Mouse (Mus musculus): Measurements from ENCODE around the gene AC134908.4. TPM values are rescaled to one million over a fixed set of nuclear protein-coding genes. Genes with fewer than 3 reads are reported as not detected.

Gene AC134908.4
- polyA plus RNA-seq, 1 experiment from 2014 or later, result 0.46 TPM

Small RNA genes within 50 kb of the gene (microRNA-seq; reads per million reads assigned to microRNA genes)
- gene Gm25083, result not detected
- not detected for gene Mir3082
- gene Mir6966, result not detected

Other genes with a start within 250 kb of the AC134908.4 start
- gene Sox8, start 225.0 kb downstream of the AC134908.4 start, polyA plus RNA-seq (2015; fragmentation: Nextera tagmentation; extraction: Ambion mirVana), result 0.28 and 0.29 TPM in 2 replicates
- gene Lmf1, start 216.6 kb downstream of the AC134908.4 start, polyA plus RNA-seq (2015; fragmentation: Nextera tagmentation; extraction: Ambion mirVana), result 11.3 and 11.6 TPM in 2 replicates
- 0.25 and 0.51 TPM in 2 replicates for gene Gng13, start 78.5 kb downstream of the AC134908.4 start, polyA plus RNA-seq (2015; fragmentation: Nextera tagmentation; extraction: Ambion mirVana)
- gene Chtf18, start 68.2 kb downstream of the AC134908.4 start, polyA plus RNA-seq (2015; fragmentation: Nextera tagmentation; extraction: Ambion mirVana), result 24.8 and 25.4 TPM in 2 replicates
- gene Rpusd1, start 68.0 kb downstream of the AC134908.4 start, polyA plus RNA-seq (2015; fragmentation: Nextera tagmentation; extraction: Ambion mirVana), result 7.6 and 8.4 TPM in 2 replicates
- gene Mslnl, start 59.6 kb downstream of the AC134908.4 start, polyA plus RNA-seq (2015; fragmentation: Nextera tagmentation; extraction: Ambion mirVana), result not detected in 2 replicates
- gene Msln, start 41.3 kb downstream of the AC134908.4 start, polyA plus RNA-seq (2015; fragmentation: Nextera tagmentation; extraction: Ambion mirVana), result 0.81 and 1.2 TPM in 2 replicates
- 16.4 and 17.5 TPM in 2 replicates for gene Narfl, start 21.9 kb downstream of the AC134908.4 start, polyA plus RNA-seq (2015; fragmentation: Nextera tagmentation; extraction: Ambion mirVana)
- gene Haghl, start 10.0 kb downstream of the AC134908.4 start, polyA plus RNA-seq (2015; fragmentation: Nextera tagmentation; extraction: Ambion mirVana), result 6.8 and 7.3 TPM in 2 replicates
- 0.05 and 0.07 TPM in 2 replicates for gene Ccdc78, start 9.1 kb downstream of the AC134908.4 start, polyA plus RNA-seq (2015; fragmentation: Nextera tagmentation; extraction: Ambion mirVana)
- 54.5 and 61.8 TPM in 2 replicates for gene Fam173a, start 2.8 kb downstream of the AC134908.4 start, polyA plus RNA-seq (2015; fragmentation: Nextera tagmentation; extraction: Ambion mirVana)
- gene Metrn, start 1.5 kb upstream of the AC134908.4 start, polyA plus RNA-seq (2015; fragmentation: Nextera tagmentation; extraction: Ambion mirVana), result 21.2 and 23.8 TPM in 2 replicates
- 0.05 and 0.32 TPM in 2 replicates for gene Fbxl16, start 13.4 kb upstream of the AC134908.4 start, polyA plus RNA-seq (2015; fragmentation: Nextera tagmentation; extraction: Ambion mirVana)
- 11.9 and 14.2 TPM in 2 replicates for gene Wdr24, start 28.0 kb upstream of the AC134908.4 start, polyA plus RNA-seq (2015; fragmentation: Nextera tagmentation; extraction: Ambion mirVana)
- 21.7 and 26.9 TPM in 2 replicates for gene Jmjd8, start 33.2 kb upstream of the AC134908.4 start, polyA plus RNA-seq (2015; fragmentation: Nextera tagmentation; extraction: Ambion mirVana)
- 130 TPM in 2 replicates for gene Stub1, start 37.7 kb upstream of the AC134908.4 start, polyA plus RNA-seq (2015; fragmentation: Nextera tagmentation; extraction: Ambion mirVana)
- 0.20 and 0.30 TPM in 2 replicates for gene Rhbdl1, start 41.6 kb upstream of the AC134908.4 start, polyA plus RNA-seq (2015; fragmentation: Nextera tagmentation; extraction: Ambion mirVana)
- 0.28 and 0.57 TPM in 2 replicates for gene Gm20683, start 46.1 kb upstream of the AC134908.4 start, polyA plus RNA-seq (2015; fragmentation: Nextera tagmentation; extraction: Ambion mirVana)
- 12.8 and 13.5 TPM in 2 replicates for gene Rhot2, start 49.2 kb upstream of the AC134908.4 start, polyA plus RNA-seq (2015; fragmentation: Nextera tagmentation; extraction: Ambion mirVana)
- gene Wdr90, start 65.8 kb upstream of the AC134908.4 start, polyA plus RNA-seq (2015; fragmentation: Nextera tagmentation; extraction: Ambion mirVana), result 10.2 and 12.5 TPM in 2 replicates
- 62.1 and 66.2 TPM in 2 replicates for gene Mcrip2, start 73.1 kb upstream of the AC134908.4 start, polyA plus RNA-seq (2015; fragmentation: Nextera tagmentation; extraction: Ambion mirVana)
- gene Mettl26, start 79.4 kb upstream of the AC134908.4 start, polyA plus RNA-seq (2015; fragmentation: Nextera tagmentation; extraction: Ambion mirVana), result 43.9 and 46.9 TPM in 2 replicates
- 0.65 and 1.00 TPM in 2 replicates for gene Wfikkn1, start 85.2 kb upstream of the AC134908.4 start, polyA plus RNA-seq (2015; fragmentation: Nextera tagmentation; extraction: Ambion mirVana)
- 6.5 and 7.0 TPM in 2 replicates for gene Rab40c, start 124.1 kb upstream of the AC134908.4 start, polyA plus RNA-seq (2015; fragmentation: Nextera tagmentation; extraction: Ambion mirVana)
- gene Pigq, start 149.3 kb upstream of the AC134908.4 start, polyA plus RNA-seq (2015; fragmentation: Nextera tagmentation; extraction: Ambion mirVana), result 126 and 152 TPM in 2 replicates
- 5.1 and 7.2 TPM in 2 replicates for gene Nhlrc4, start 149.3 kb upstream of the AC134908.4 start, polyA plus RNA-seq (2015; fragmentation: Nextera tagmentation; extraction: Ambion mirVana)
- gene A930017K11Rik, start 156.9 kb upstream of the AC134908.4 start, polyA plus RNA-seq (2015; fragmentation: Nextera tagmentation; extraction: Ambion mirVana), result 0.24 and 0.32 TPM in 2 replicates
- 11.1 and 12.3 TPM in 2 replicates for gene Capn15, start 190.1 kb upstream of the AC134908.4 start, polyA plus RNA-seq (2015; fragmentation: Nextera tagmentation; extraction: Ambion mirVana)